Mouse (Mus musculus) spleen, postnatal 4 days (tissue): ENCODE measurements around the gene Pebp1.

Source experiments
- DNase-seq, 2 experiments: peaks; one replicate each; pipeline ENCODE4 v3.0.0; 2022; ENCODE audit warnings: low spot score in 2 of 2

The Pebp1 gene

GRCm38 (mm10) chr5:117286286-117286685 is 1.1 kb downstream of the Pebp1 start:
- DNase-seq = no peak

- no peak for DNase-seq
These were observed 2.2 kb downstream of the Pebp1 start for GRCm38 (mm10) chr5:117285266-117285665.

GRCm38 (mm10) chr5:117284682-117285081 is 2.7 kb downstream of the Pebp1 start:
- DNase-seq = no peak

- DNase-seq = no peak
These were observed 3.4 kb downstream of the Pebp1 start for GRCm38 (mm10) chr5:117284029-117284428.

- no peak for DNase-seq
These were observed 5.1 kb downstream of the Pebp1 start for GRCm38 (mm10) chr5:117282360-117282759.

- DNase-seq = no peak
These were observed 5.9 kb downstream of the Pebp1 start for GRCm38 (mm10) chr5:117281536-117281935.

- DNase-seq = no peak
These were observed 7.8 kb downstream of the Pebp1 start for GRCm38 (mm10) chr5:117279669-117280050.

GRCm38 (mm10) chr5:117278809-117279668 is 8.4 kb downstream of the Pebp1 start:
- no peak for DNase-seq

GRCm38 (mm10) chr5:117277784-117278183 is 9.6 kb downstream of the Pebp1 start:
- DNase-seq = no peak

GRCm38 (mm10) chr5:117274817-117275216 is 12.6 kb downstream of the Pebp1 start:
- DNase-seq = no peak

- DNase-seq = no peak
These were observed 15.5 kb downstream of the Pebp1 start for GRCm38 (mm10) chr5:117271945-117272344.

- no peak for DNase-seq
These were observed 18.0 kb downstream of the Pebp1 start for GRCm38 (mm10) chr5:117269395-117269794.

- DNase-seq = no peak
These were observed 18.7 kb downstream of the Pebp1 start for GRCm38 (mm10) chr5:117268749-117269148.

- DNase-seq = no peak
These were observed 19.5 kb downstream of the Pebp1 start for GRCm38 (mm10) chr5:117267913-117268312.

GRCm38 (mm10) chr5:117264701-117265100 is 22.7 kb downstream of the Pebp1 start:
- no peak for DNase-seq

GRCm38 (mm10) chr5:117263566-117263965 is 23.9 kb downstream of the Pebp1 start:
- no peak for DNase-seq

- no peak for DNase-seq
These were observed 29.1 kb downstream of the Pebp1 start for GRCm38 (mm10) chr5:117258276-117258675.

GRCm38 (mm10) chr5:117251763-117252162 is 35.7 kb downstream of the Pebp1 start:
- no peak for DNase-seq

GRCm38 (mm10) chr5:117250796-117251195 is 36.6 kb downstream of the Pebp1 start:
- DNase-seq = no peak

GRCm38 (mm10) chr5:117248351-117248750 is 39.1 kb downstream of the Pebp1 start:
- no peak for DNase-seq

- DNase-seq = no peak
These were observed 42.3 kb downstream of the Pebp1 start for GRCm38 (mm10) chr5:117245170-117245569.

- no peak for DNase-seq
These were observed 44.5 kb downstream of the Pebp1 start for GRCm38 (mm10) chr5:117242671-117243478.
